Mouse (Mus musculus): ENCODE measurements around the gene Iars2. TPM values are rescaled to one million over a fixed set of nuclear protein-coding genes. Genes with fewer than 3 reads are reported as not detected.

Gene Iars2
- polyA plus RNA-seq, 1 experiment from 2014 or later, result 31.4 TPM

- Histone ChIP-seq H3K4me3 (replicated peaks; ENCODE audit: low read depth, low read length) (no peak overlapping the region), H3K9me3 (replicated peaks; ENCODE audit: low read length) (no peaks in the 10 kb centered on the region), H3K9ac (ENCODE audit: low read depth, low read length) (no peak overlapping the region), H3K4me2 (ENCODE audit: low read length) (no peak overlapping the region), H3K27me3 (ENCODE audit: insufficient read depth, low read length) (no peaks in the 10 kb centered on the region), H3K4me1 (replicated peaks; ENCODE audit: insufficient read depth, low read length) (no peaks in the 10 kb centered on the region), H3K36me3 (ENCODE audit: insufficient read depth, low read length) (peaks cover 58% of the 10 kb centered on the region), H3K27ac (no peak overlapping the region)
- no peak for DNase-seq (ENCODE audit: low spot score)
- TF ChIP-seq CTCF (IDR thresholded peaks at IDR 0.05; ENCODE audit: low read depth), result no peak
- 83% methylated on average over 16 of the region's 16 CpGs for WGBS
- ATAC-seq (replicated peaks; ENCODE audit: low FRiP score, low read depth), result no peak
Measured at GRCm38 (mm10) chr1:185315846-185316568, 13.2 kb downstream of the Iars2 start.

- Histone ChIP-seq H3K9ac (ENCODE audit: low read depth, low read length) (no peak overlapping the region), H3K9me3 (replicated peaks; ENCODE audit: low read length) (no peaks in the 10 kb centered on the region), H3K4me2 (ENCODE audit: low read length) (no peak overlapping the region), H3K36me3 (ENCODE audit: insufficient read depth, low read length) (peaks cover 50% of the 10 kb centered on the region), H3K27ac (no peak overlapping the region), H3K4me1 (replicated peaks; ENCODE audit: insufficient read depth, low read length) (no peaks in the 10 kb centered on the region), H3K4me3 (replicated peaks; ENCODE audit: low read depth, low read length) (no peak overlapping the region), H3K27me3 (ENCODE audit: insufficient read depth, low read length) (no peaks in the 10 kb centered on the region)
- ATAC-seq (replicated peaks; ENCODE audit: low FRiP score, low read depth), result no peak
- TF ChIP-seq CTCF (IDR thresholded peaks at IDR 0.05; ENCODE audit: low read depth), result no peak
- WGBS, result 92% methylated on average over 4 of the region's 4 CpGs
- DNase-seq (ENCODE audit: low spot score), result no peak
Measured at GRCm38 (mm10) chr1:185314546-185314945, 14.7 kb downstream of the Iars2 start.

GRCm38 (mm10) chr1:185311949-185312348 is 17.2 kb downstream of the Iars2 start:
- no peak for ATAC-seq (replicated peaks; ENCODE audit: low FRiP score, low read depth)
- no peak for DNase-seq (ENCODE audit: low spot score)
- H3K4me3 ChIP-seq (replicated peaks; ENCODE audit: low read depth, low read length), result no peak overlapping the region
- H3K9ac ChIP-seq (ENCODE audit: low read depth, low read length), result no peak overlapping the region
- no peak overlapping the region for H3K4me2 ChIP-seq (ENCODE audit: low read length)
- peaks cover 48% of the 10 kb centered on the region for H3K36me3 ChIP-seq (ENCODE audit: insufficient read depth, low read length)
- no peak for TF ChIP-seq CTCF (IDR thresholded peaks at IDR 0.05; ENCODE audit: low read depth)
- no peaks in the 10 kb centered on the region for H3K27me3 ChIP-seq (ENCODE audit: insufficient read depth, low read length)
- 91% methylated on average over 9 of the region's 9 CpGs for WGBS
- H3K27ac ChIP-seq, result no peak overlapping the region
- H3K9me3 ChIP-seq (replicated peaks; ENCODE audit: low read length), result no peaks in the 10 kb centered on the region
- no peaks in the 10 kb centered on the region for H3K4me1 ChIP-seq (replicated peaks; ENCODE audit: insufficient read depth, low read length)

- DNase-seq (ENCODE audit: low spot score), result no peak
Measured at GRCm38 (mm10) chr1:185308908-185309307, 20.3 kb downstream of the Iars2 start.

GRCm38 (mm10) chr1:185308334-185308733 is 20.9 kb downstream of the Iars2 start:
- WGBS, result 95% methylated on average over 2 of the region's 2 CpGs
- H3K27ac ChIP-seq, result no peak overlapping the region
- no peaks in the 10 kb centered on the region for H3K9me3 ChIP-seq (replicated peaks; ENCODE audit: low read length)
- no peak overlapping the region for H3K4me3 ChIP-seq (replicated peaks; ENCODE audit: low read depth, low read length)
- ATAC-seq (replicated peaks; ENCODE audit: low FRiP score, low read depth) (no peak), DNase-seq (ENCODE audit: low spot score) (no peak)
- no peak overlapping the region for H3K9ac ChIP-seq (ENCODE audit: low read depth, low read length)
- H3K4me1 ChIP-seq (replicated peaks; ENCODE audit: insufficient read depth, low read length), result no peaks in the 10 kb centered on the region
- H3K4me2 ChIP-seq (ENCODE audit: low read length), result no peak overlapping the region
- peaks cover 34% of the 10 kb centered on the region for H3K36me3 ChIP-seq (ENCODE audit: insufficient read depth, low read length)
- no peak for TF ChIP-seq CTCF (IDR thresholded peaks at IDR 0.05; ENCODE audit: low read depth)
- H3K27me3 ChIP-seq (ENCODE audit: insufficient read depth, low read length), result no peaks in the 10 kb centered on the region

More at GRCm38 (mm10) chr1:185308908-185309307, 20.3 kb downstream of the Iars2 start:
- 68% methylated on average over 4 of the region's 4 CpGs for WGBS
- Histone ChIP-seq H3K4me3 (replicated peaks; ENCODE audit: low read depth, low read length) (no peak overlapping the region), H3K27me3 (ENCODE audit: insufficient read depth, low read length) (no peaks in the 10 kb centered on the region), H3K9me3 (replicated peaks; ENCODE audit: low read length) (no peaks in the 10 kb centered on the region), H3K9ac (ENCODE audit: low read depth, low read length) (no peak overlapping the region), H3K27ac (no peak overlapping the region), H3K4me1 (replicated peaks; ENCODE audit: insufficient read depth, low read length) (no peaks in the 10 kb centered on the region), H3K4me2 (ENCODE audit: low read length) (no peak overlapping the region), H3K36me3 (ENCODE audit: insufficient read depth, low read length) (peaks cover 39% of the 10 kb centered on the region)
- ATAC-seq (replicated peaks; ENCODE audit: low FRiP score, low read depth), result no peak
- no peak for TF ChIP-seq CTCF (IDR thresholded peaks at IDR 0.05; ENCODE audit: low read depth)

- no peak for TF ChIP-seq CTCF (IDR thresholded peaks at IDR 0.05; ENCODE audit: low read depth)
- no peak overlapping the region for H3K9ac ChIP-seq (ENCODE audit: low read depth, low read length)
- no peak overlapping the region for H3K4me2 ChIP-seq (ENCODE audit: low read length)
- WGBS, result 87% methylated on average over 7 of the region's 7 CpGs
- no peaks in the 10 kb centered on the region for H3K27me3 ChIP-seq (ENCODE audit: insufficient read depth, low read length)
- H3K4me1 ChIP-seq (replicated peaks; ENCODE audit: insufficient read depth, low read length), result no peaks in the 10 kb centered on the region
- no peak for DNase-seq (ENCODE audit: low spot score)
- H3K4me3 ChIP-seq (replicated peaks; ENCODE audit: low read depth, low read length), result no peak overlapping the region
- H3K27ac ChIP-seq, result no peak overlapping the region
- H3K36me3 ChIP-seq (ENCODE audit: insufficient read depth, low read length), result peaks cover 34% of the 10 kb centered on the region
- ATAC-seq (replicated peaks; ENCODE audit: low FRiP score, low read depth), result no peak
- no peaks in the 10 kb centered on the region for H3K9me3 ChIP-seq (replicated peaks; ENCODE audit: low read length)
Measured at GRCm38 (mm10) chr1:185307645-185308044, 21.6 kb downstream of the Iars2 start.

All from kidney, postnatal 0 days (tissue).